Mouse (Mus musculus) forebrain, embryonic 12.5 days (tissue): ENCODE results near the gene Gria1. TPM values are rescaled to one million over a fixed set of nuclear protein-coding genes. Genes with fewer than 3 reads are reported as not detected.

Experiments
- ATAC-seq: fragments of 200-750 bp; cut with Nextera tagmentation; 2 replicates; pipeline ENCODE4 v1.8.0; 2017; ENCODE audit warnings: moderate TSS enrichment; ENCODE audit not compliant: low FRiP score
- H3K27ac ChIP-seq: fragments of 300-500 bp; sonication (generic); 2 replicates; pipeline ENCODE4 v1.5.1; 2016; ENCODE audit warnings: mild to moderate bottlenecking
- H3K27me3 ChIP-seq: fragments of 300-500 bp; sonication (generic); 2 replicates; pipeline ENCODE4 v1.6.1; 2016; ENCODE audit warnings: mild to moderate bottlenecking
- H3K36me3 ChIP-seq: fragments of 300-500 bp; sonication (generic); replicated peaks from 2 replicates; pipeline ENCODE4 v1.6.1; 2016; ENCODE audit warnings: mild to moderate bottlenecking
- H3K4me1 ChIP-seq: fragments of 300-500 bp; sonication (generic); 2 replicates; pipeline ENCODE4 v1.6.1; 2016
- H3K4me2 ChIP-seq: fragments of 300-500 bp; sonication (generic); 2 replicates; pipeline ENCODE4 v1.6.1; 2016; ENCODE audit warnings: mild to moderate bottlenecking, moderate library complexity
- H3K4me3 ChIP-seq: fragments of 300-500 bp; sonication (generic); replicated peaks from 2 replicates; pipeline ENCODE4 v1.5.1; 2016; ENCODE audit warnings: mild to moderate bottlenecking
- H3K9ac ChIP-seq: fragments of 300-500 bp; sonication (generic); 2 replicates; pipeline ENCODE4 v1.6.1; 2016; ENCODE audit warnings: mild to moderate bottlenecking
- H3K9me3 ChIP-seq: fragments of 300-500 bp; sonication (generic); 2 replicates; pipeline ENCODE4 v1.6.1; 2016
- WGBS: fragments of 180-500 bp; shearing (Covaris S2); methylation state at CpG from one replicate; pipeline ENCODE4 v1.1.7; 2016; 5-methylcytosine and 5-hydroxymethylcytosine counted together
- polyA plus RNA-seq: library from polyadenylated mRNA; unstranded; fragments of >200 nt; fragmentation: Nextera tagmentation; extraction: Ambion mirVana; gene quantifications from 2 replicates; pipeline ENCODE4 v1.2.1, GENCODE M21; 2016

Gria1 gene
- polyA plus RNA-seq, 1 experiment from 2014 or later, result 9.6 TPM

- H3K27ac ChIP-seq, result no peak overlapping the region
- no peaks in the 10 kb centered on the region for H3K27me3 ChIP-seq
- H3K36me3 ChIP-seq, result no peaks in the 10 kb centered on the region
- no peaks in the 10 kb centered on the region for H3K4me1 ChIP-seq
- H3K9me3 ChIP-seq, result no peaks in the 10 kb centered on the region
- H3K9ac ChIP-seq, result no peak overlapping the region
- no peak overlapping the region for H3K4me2 ChIP-seq
- ATAC-seq, result no peak
- no peak overlapping the region for H3K4me3 ChIP-seq
- WGBS, result 95% methylated on average over 5 of the region's 5 CpGs
Observed at GRCm38 (mm10) chr11:57194746-57195145, 183.6 kb downstream of the Gria1 start.

- no peak overlapping the region for H3K4me3 ChIP-seq
- no peak overlapping the region for H3K27ac ChIP-seq
- no peaks in the 10 kb centered on the region for H3K9me3 ChIP-seq
- WGBS, result 79% methylated on average over 10 of the region's 10 CpGs
- peaks cover 5% of the 10 kb centered on the region; the same call in 1 of the 2 replicates for H3K4me1 ChIP-seq
- no peak for ATAC-seq
- H3K36me3 ChIP-seq, result no peaks in the 10 kb centered on the region
- H3K4me2 ChIP-seq, result no peak overlapping the region
- H3K27me3 ChIP-seq, result no peaks in the 10 kb centered on the region
- no peak overlapping the region for H3K9ac ChIP-seq
Observed at GRCm38 (mm10) chr11:57201245-57201976, 190.2 kb downstream of the Gria1 start.

DNA sequence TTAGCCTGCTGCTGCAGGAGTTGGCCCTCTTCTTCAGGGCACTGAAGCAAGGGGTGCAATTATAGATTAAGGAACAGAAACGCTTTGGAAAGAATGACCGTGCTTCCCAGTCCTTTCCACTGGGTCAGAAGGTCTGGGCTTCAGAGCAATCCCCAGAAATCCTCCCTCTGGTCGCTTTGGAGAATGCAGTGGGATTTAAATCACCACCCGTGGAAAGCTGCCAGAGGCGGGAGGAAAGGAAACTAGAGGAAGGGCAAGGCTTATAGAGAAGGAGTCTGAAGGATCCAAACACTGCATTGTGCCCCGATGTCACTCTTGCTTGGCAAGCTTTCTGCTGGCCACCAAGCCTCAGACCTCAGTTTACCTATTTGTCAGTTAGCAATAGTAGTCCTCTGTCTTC lies 193.2 kb downstream of the Gria1 start:
- WGBS, result 46% methylated on average over 6 of the region's 6 CpGs
- Histone ChIP-seq H3K4me2 (no peak overlapping the region), H3K27ac (no peak overlapping the region), H3K9me3 (no peaks in the 10 kb centered on the region), H3K4me3 (no peak overlapping the region), H3K4me1 (peaks cover 5% of the 10 kb centered on the region; the same call in 1 of the 2 replicates), H3K9ac (no peak overlapping the region), H3K36me3 (no peaks in the 10 kb centered on the region), H3K27me3 (no peaks in the 10 kb centered on the region)
- ATAC-seq, result no peak

DNA sequence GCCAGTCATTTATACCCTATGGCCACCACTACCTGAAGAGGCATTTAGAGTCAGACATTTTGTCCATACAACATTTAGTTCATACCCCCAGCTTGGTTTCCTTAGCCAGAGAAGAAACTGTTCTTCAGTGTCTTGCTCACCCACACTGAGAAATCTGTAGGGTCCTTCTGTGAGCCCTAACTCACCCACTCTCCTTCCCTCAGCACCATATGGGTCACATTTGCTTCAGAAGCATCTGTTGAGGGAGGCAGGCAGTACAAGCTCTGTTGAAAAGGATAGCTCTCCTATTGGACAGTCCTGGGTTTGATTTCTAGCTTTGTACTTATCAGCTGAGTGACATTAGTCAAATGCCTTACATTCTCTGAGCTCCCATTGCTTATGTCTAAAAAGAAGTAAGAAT lies 196.1 kb downstream of the Gria1 start:
- H3K4me2 ChIP-seq, result no peak overlapping the region
- no peak overlapping the region for H3K4me3 ChIP-seq
- H3K27ac ChIP-seq, result no peak overlapping the region
- H3K9ac ChIP-seq, result no peak overlapping the region
- no peaks in the 10 kb centered on the region for H3K27me3 ChIP-seq
- H3K9me3 ChIP-seq, result no peaks in the 10 kb centered on the region
- H3K4me1 ChIP-seq, result peaks cover 5% of the 10 kb centered on the region; the same call in 1 of the 2 replicates
- H3K36me3 ChIP-seq, result no peaks in the 10 kb centered on the region
- ATAC-seq, result no peak

- Histone ChIP-seq H3K36me3 (no peaks in the 10 kb centered on the region), H3K4me2 (no peak overlapping the region), H3K9me3 (no peaks in the 10 kb centered on the region), H3K4me1 (no peaks in the 10 kb centered on the region), H3K27me3 (no peaks in the 10 kb centered on the region), H3K27ac (no peak overlapping the region), H3K4me3 (no peak overlapping the region), H3K9ac (no peak overlapping the region)
- WGBS, result 92% methylated on average over 7 of the region's 7 CpGs
- ATAC-seq, result no peak
Observed at GRCm38 (mm10) chr11:57214079-57214478, 202.9 kb downstream of the Gria1 start.

GRCm38 (mm10) chr11:57214583-57214982 lies 203.4 kb downstream of the Gria1 start:
- H3K4me1 ChIP-seq, result no peaks in the 10 kb centered on the region
- no peak overlapping the region for H3K4me3 ChIP-seq
- no peaks in the 10 kb centered on the region for H3K36me3 ChIP-seq
- 83% methylated on average over 5 of the region's 5 CpGs for WGBS
- no peak overlapping the region for H3K27ac ChIP-seq
- no peak overlapping the region for H3K4me2 ChIP-seq
- H3K9me3 ChIP-seq, result no peaks in the 10 kb centered on the region
- no peaks in the 10 kb centered on the region for H3K27me3 ChIP-seq
- H3K9ac ChIP-seq, result no peak overlapping the region
- no peak for ATAC-seq

GRCm38 (mm10) chr11:57222797-57223569 lies 211.8 kb downstream of the Gria1 start:
- H3K9ac ChIP-seq, result no peak overlapping the region
- no peak overlapping the region for H3K4me3 ChIP-seq
- no peaks in the 10 kb centered on the region for H3K36me3 ChIP-seq
- 46% methylated on average over 8 of the region's 8 CpGs for WGBS
- no peak overlapping the region for H3K4me2 ChIP-seq
- no peak for ATAC-seq
- H3K27me3 ChIP-seq, result no peaks in the 10 kb centered on the region
- no peaks in the 10 kb centered on the region for H3K9me3 ChIP-seq
- no peaks in the 10 kb centered on the region; the same call in 1 of the 2 replicates for H3K4me1 ChIP-seq
- H3K27ac ChIP-seq, result no peak overlapping the region

DNA sequence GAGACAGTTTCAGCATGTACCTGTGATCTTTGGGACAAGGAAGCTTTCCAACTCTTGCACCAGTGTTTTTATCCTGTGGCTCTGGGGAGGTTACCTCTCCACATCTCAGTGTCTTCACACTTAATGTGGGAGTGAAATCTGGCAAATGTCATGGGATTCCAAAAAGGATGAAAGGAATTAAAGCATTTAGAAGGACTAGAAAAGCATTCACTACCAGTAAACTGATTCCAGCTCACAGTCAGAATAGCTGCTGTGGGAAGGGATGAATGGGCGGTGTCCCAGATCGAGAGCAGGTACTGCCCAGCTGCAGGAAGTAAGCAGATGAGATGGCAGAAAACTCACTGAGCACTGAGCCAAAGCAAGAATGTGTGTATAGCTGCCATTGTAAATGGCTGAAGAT lies 224.3 kb downstream of the Gria1 start:
- H3K4me2 ChIP-seq, result no peak overlapping the region
- no peak overlapping the region for H3K9ac ChIP-seq
- no peaks in the 10 kb centered on the region for H3K27me3 ChIP-seq
- H3K9me3 ChIP-seq, result no peaks in the 10 kb centered on the region
- no peak for ATAC-seq
- H3K4me1 ChIP-seq, result peaks cover 7% of the 10 kb centered on the region
- H3K4me3 ChIP-seq, result no peak overlapping the region
- 88% methylated on average over 2 of the region's 2 CpGs for WGBS
- no peaks in the 10 kb centered on the region for H3K36me3 ChIP-seq
- H3K27ac ChIP-seq, result no peak overlapping the region

DNA sequence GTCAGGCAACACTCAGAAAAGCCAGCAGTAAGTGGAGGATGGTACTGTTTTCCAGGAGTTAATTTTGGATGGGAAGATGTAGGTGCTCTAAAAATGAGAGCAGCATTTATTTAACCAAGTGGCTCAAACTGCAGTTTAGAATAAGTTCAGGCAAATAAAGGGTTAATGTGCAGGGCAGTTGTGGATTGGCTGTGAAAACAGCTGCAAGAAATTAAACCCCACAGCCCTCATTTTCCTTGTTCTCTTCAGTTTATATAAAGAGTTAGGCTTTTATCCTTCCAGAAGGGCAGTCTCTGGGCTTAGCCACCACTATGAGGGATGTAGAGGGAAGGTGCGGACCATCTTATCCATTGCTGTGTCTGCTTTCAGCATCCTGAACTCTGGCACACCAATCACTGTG lies 225.2 kb downstream of the Gria1 start:
- H3K4me1 ChIP-seq, result peaks cover 14% of the 10 kb centered on the region
- H3K27me3 ChIP-seq, result no peaks in the 10 kb centered on the region
- no peak overlapping the region for H3K4me3 ChIP-seq
- ATAC-seq, result no peak
- no peak overlapping the region for H3K27ac ChIP-seq
- H3K36me3 ChIP-seq, result no peaks in the 10 kb centered on the region
- H3K9ac ChIP-seq, result no peak overlapping the region
- no peak overlapping the region for H3K4me2 ChIP-seq
- 86% methylated on average over 1 of the region's 1 CpGs for WGBS
- no peaks in the 10 kb centered on the region for H3K9me3 ChIP-seq

DNA sequence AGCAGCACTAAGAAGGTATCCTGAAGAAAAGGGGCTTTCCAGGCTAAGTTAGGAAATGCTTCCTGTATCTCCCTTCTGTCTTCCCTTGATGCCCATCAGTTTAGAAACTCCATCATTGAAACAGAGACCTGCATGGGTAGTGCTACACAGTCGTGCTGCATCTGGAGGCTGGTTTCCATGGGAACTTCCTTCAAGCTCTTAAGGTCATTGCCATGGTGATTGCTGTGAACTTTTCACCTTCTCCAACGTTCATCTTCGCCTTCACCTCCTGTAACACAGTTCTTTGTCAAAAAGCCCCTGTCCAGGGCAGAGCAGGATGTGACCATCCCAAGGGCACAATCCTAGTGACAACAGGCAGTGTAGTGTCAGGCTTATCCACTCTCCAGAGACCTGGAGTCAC lies 228.6 kb downstream of the Gria1 start:
- WGBS, result 35% methylated on average over 3 of the region's 3 CpGs
- Histone ChIP-seq H3K9me3 (no peaks in the 10 kb centered on the region), H3K27ac (no peak overlapping the region), H3K9ac (no peak overlapping the region), H3K4me3 (no peak overlapping the region), H3K36me3 (no peaks in the 10 kb centered on the region), H3K4me2 (no peak overlapping the region), H3K4me1 (peaks cover 14% of the 10 kb centered on the region; the same call in 1 of the 2 replicates), H3K27me3 (no peaks in the 10 kb centered on the region)
- no peak for ATAC-seq

DNA sequence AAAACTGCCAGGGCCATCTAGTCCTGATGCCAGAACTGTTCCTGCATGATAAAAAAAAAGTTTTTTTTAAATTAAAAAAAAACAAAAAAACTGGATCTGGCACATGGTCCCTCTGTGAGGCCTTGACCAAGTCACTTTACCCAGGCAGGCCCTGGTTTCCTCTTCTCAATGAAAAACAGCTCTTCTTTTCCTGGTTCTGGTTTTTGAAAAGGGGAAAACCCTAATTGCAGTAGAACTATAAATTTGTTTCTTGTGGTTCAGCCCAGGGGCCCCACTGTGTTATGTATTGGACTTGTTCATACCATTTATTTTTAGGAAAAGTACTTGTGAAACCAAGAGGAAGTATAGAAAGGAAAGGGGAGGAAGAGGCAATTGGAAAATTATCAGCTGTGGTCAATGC lies 232.6 kb downstream of the Gria1 start:
- no peak for ATAC-seq
- no peak overlapping the region for H3K9ac ChIP-seq
- H3K4me3 ChIP-seq, result no peak overlapping the region
- H3K4me1 ChIP-seq, result peaks cover 14% of the 10 kb centered on the region; the same call in 1 of the 2 replicates
- H3K4me2 ChIP-seq, result no peak overlapping the region
- no peak overlapping the region for H3K27ac ChIP-seq
- H3K9me3 ChIP-seq, result no peaks in the 10 kb centered on the region
- no peaks in the 10 kb centered on the region for H3K27me3 ChIP-seq
- no peaks in the 10 kb centered on the region for H3K36me3 ChIP-seq

DNA sequence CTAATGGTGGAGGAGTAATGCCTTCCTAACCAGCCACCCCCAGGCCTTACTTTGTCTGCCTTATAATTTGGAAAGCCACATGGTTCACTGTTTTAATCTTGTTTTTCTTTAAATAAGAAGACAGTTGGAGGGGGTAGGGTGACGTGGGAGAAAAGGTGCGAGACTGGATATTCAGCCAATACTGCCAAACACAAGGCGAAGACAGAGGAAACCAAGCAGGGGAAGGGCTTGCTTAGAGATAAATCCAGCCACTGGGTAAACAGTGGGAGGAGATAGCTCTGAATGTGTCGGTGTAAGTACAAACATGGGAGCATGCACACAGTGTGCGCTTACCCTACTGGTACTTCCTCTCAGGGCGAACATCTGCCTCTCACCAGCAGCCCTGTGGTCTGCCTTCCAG lies 233.4 kb downstream of the Gria1 start:
- Histone ChIP-seq H3K9me3 (no peaks in the 10 kb centered on the region), H3K36me3 (no peaks in the 10 kb centered on the region), H3K4me1 (peaks cover 13% of the 10 kb centered on the region; the same call in 1 of the 2 replicates), H3K4me3 (no peak overlapping the region), H3K9ac (no peak overlapping the region), H3K27me3 (no peaks in the 10 kb centered on the region), H3K27ac (no peak overlapping the region), H3K4me2 (no peak overlapping the region)
- 90% methylated on average over 6 of the region's 6 CpGs for WGBS
- no peak for ATAC-seq

DNA sequence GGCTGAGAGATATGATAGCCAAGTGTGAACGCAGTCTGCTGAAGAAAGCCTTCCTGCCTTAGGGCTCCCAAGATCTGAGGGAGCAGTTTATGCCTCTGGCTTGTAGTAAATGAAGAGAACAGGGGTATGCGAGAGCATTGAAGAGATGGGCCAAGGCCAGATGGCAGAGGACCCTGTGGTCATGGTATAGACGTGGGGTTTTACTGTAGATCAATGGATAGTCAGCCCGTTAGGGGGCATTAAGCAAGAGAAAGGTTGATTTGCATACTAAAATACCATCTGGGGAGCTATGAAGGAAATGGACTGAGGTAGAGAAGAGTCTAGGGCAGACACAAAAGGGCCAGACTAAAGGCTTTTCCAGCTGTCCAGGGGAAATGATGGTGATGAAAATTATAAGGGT lies 237.7 kb downstream of the Gria1 start:
- no peak for ATAC-seq
- 73% methylated on average over 4 of the region's 4 CpGs for WGBS
- H3K4me1 ChIP-seq, result no peaks in the 10 kb centered on the region
- H3K27me3 ChIP-seq, result no peaks in the 10 kb centered on the region
- no peaks in the 10 kb centered on the region for H3K36me3 ChIP-seq
- H3K9ac ChIP-seq, result no peak overlapping the region
- H3K9me3 ChIP-seq, result no peaks in the 10 kb centered on the region
- no peak overlapping the region for H3K4me3 ChIP-seq
- H3K4me2 ChIP-seq, result no peak overlapping the region
- H3K27ac ChIP-seq, result no peak overlapping the region
